Mouse (Mus musculus) testis, adult 2 months (tissue): ENCODE measurements around the gene Lrch3.

Source experiments
- CTCF ChIP-seq: fragments of 200-500 bp; IDR thresholded peaks from 2 replicates; pipeline ENCODE4 v1.5.1; 2012; ENCODE audit warnings: low read depth, mild to moderate bottlenecking, inconsistent platforms, low read length, moderate library complexity; ENCODE audit not compliant: control insufficient read depth, insufficient read depth, insufficient replicate concordance
- POLR2A ChIP-seq: fragments of 200-500 bp; IDR thresholded peaks from 2 replicates; pipeline ENCODE4 v1.6.1; 2012; ENCODE audit warnings: low read depth, mild to moderate bottlenecking, inconsistent platforms, low read length, moderate library complexity; ENCODE audit not compliant: control insufficient read depth

DNA sequence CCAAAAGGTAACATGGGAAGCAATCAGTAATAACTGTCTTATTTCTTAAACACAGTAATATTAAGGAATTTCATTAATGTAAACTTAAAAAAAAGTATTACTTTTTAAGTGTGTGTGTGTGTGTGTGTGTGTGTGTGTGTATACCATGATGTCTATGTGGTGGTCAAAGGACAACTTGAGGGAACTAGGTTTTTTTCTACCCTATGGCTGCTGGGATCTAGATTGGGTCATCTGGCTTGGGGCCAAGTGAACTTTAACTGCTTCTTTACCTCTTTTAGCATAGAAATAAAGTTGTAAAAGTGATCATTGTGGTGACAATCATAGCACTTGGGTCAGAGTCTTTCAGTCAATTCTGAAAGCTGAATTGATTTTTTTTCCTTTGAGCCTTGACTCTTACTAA, 17.8 kb upstream of the Lrch3 start:
- TF ChIP-seq CTCF, result no peak
- no peak for TF ChIP-seq POLR2A
